Mouse (Mus musculus): ENCODE results near the gene B3gnt7.

GRCm38 (mm10) chr1:86343087-86343645 lies 40.5 kb downstream of the B3gnt7 start:
- no peak for TF ChIP-seq POLR2A (IDR thresholded peaks at IDR 0.05; ENCODE audit: insufficient read depth, low read depth, low read length)
- TF ChIP-seq CTCF (IDR thresholded peaks at IDR 0.05): no peak
- no peak for TF ChIP-seq EP300 (IDR thresholded peaks at IDR 0.05; ENCODE audit: insufficient read depth, low read depth, low read length)
